Mouse (Mus musculus) layer of hippocampus, postnatal 25 days (tissue): ENCODE measurements at regions not wholly inside any gene's neighbourhood (a gene's known extent, or its start where the extent isn't known, plus 50 kb on each side); places are given as distances from the start of the nearest gene placed in this dataset.

Experiments used
- DNase-seq, 2 experiments: peaks; one replicate each; pipeline ENCODE4 v3.0.0; 2022; ENCODE audit warnings: mixed read lengths in 2 of 2, low spot score in 1 of 2; ENCODE audit errors: extremely low spot score in 1 of 2

DNA sequence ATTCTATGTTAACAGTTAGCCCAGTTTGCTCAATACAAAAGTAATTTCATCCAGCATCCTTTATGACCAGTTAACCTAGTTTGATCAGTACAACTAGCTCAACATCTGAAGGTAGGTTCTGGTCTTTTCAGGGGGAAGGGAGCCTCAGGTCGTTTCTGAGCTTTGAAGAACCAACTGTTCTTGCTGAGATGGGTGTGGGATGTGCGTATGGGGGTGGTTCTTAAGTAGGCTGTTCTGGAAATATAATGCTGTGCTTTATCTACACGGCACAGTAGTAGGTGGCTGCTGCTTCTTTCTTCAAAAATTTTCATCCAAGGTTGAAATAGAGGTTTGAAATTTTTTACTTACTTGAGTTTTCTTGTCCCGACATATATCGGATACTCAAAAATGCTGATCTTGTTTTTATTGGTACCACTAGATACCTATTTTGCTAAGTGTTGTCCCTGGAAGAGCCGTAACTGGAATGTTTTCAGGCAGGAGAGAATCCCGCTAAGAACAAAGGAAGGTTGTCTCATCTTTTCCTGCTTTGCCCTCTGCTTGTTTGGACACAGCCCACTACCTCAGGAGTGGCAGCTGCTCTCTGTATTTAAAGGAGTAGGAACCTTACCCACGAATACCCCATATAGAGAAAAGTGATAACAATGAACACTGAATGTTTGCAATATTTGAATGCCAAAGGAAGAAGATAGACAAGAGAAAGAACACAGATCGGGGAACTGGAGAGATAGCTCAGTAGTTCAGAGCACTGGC lies 275.5 kb downstream of the Cdh10 start:
- no peak for DNase-seq

GRCm38 (mm10) chr15:19114951-19115350 lies 296.2 kb downstream of the Cdh10 start:
- no peak for DNase-seq

DNA sequence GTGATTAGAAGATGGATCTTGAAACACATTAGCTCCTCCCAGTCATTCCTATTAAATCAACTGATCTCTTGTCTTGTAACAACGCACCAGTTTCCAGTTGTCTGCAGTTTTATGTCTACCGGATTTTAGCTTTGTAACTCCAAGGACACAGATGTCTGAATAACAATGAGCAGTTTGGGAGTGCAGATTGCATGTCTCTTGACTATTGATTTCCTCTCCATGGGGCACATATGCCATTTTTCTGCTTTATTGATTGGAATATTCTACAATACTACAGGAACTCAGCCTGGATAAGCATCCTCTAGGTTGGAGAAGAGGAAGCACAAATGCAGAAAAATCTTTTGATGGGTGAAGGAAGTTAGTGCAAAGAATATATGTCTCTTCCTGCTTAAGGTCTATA lies 300.2 kb downstream of the Cdh10 start:
- DNase-seq = no peak

- no peak for DNase-seq
Measured at GRCm38 (mm10) chr15:19127454-19127853, 308.7 kb downstream of the Cdh10 start.

GRCm38 (mm10) chr15:19129316-19129715 lies 310.6 kb downstream of the Cdh10 start:
- DNase-seq = no peak

DNA sequence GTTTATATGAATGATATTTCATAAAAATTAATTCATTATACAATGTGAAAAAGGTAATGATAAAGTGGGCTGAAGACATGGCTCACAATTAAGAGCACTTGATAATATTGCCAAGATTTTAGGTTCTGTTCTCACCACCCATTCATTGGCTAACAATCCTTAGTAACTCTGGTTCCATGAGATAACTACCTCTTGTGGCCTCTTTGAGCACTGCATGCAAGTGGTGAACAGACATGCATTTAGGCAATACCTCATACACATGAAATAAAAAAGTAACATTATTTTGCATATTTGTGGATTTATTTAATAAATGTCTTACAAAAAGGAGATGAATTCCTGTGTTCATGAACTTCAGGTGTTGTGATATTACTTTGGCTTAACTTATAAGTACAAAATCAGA lies 334.9 kb downstream of the Cdh10 start:
- no peak for DNase-seq

DNA sequence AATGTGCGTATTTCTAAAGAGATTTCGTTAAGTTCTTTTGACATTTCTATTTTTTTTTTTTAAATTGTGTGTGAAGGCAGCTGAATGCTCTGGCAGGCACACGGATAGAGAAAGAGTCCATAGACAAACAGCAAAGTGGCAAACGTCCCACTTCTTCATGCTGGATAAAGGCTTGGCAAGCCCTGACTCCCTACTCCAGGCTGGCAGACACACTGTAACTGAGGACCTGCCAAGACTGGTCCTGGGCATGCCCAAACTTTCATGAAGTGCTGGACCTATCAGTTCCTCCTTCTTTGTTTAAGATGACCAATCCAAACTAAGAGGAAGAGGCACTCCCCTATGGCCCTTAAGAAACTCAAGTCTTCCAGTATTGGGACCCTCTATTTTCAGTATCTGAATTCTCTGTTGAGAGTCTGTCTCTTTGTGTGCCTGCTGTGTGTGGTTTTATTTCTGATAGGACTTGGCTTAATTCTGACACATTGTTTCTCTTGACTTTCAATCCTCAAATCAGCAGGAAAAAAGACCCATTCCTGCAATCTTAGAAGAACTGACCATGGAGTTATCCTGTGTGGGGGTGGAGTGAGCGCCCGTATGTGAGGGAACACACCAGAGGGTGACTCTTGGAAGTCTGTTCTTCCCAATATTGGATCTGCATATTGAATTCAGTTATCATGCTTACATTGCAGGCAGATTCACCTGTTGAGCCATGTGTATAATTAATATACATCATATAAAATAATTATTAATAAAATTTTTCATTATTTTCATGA lies 343.6 kb downstream of the Cdh10 start:
- peak in 1 of 2 experiments; percentile 10 for DNase-seq

DNA sequence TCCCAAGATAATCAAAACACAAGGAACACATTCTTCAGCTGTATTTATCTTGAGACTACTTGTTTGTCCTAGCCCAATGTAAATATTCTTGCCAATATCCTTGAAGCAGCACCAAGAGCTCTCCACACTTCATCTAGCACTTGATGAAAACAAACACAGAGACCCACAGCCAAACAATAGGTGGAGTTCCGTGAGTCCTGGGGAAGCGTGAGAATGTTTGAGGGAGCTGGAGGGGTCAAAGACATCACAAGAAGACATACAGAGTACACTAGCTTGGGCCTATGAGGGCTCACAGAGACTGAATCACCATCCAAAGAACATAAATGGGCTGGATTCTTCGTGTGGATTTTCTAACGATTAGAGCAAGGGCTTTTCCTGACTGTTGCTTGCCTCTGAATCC lies 356.7 kb downstream of the Cdh10 start:
- no peak for DNase-seq
